Mouse (Mus musculus): ENCODE measurements at regions not wholly inside any gene's neighbourhood (a gene's known extent, or its start where the extent isn't known, plus 50 kb on each side); places are given as distances from the start of the nearest gene placed in this dataset.

- H3K4me1 ChIP-seq (replicated peaks; ENCODE audit: control insufficient read depth, insufficient read depth, low read length): no peaks in the 10 kb centered on the region
- no peak overlapping the region for H3K27ac ChIP-seq (ENCODE audit: low read depth)
- no peak overlapping the region for H3K4me3 ChIP-seq (ENCODE audit: low read depth, low read length)
- no peak for DNase-seq (ENCODE audit: low spot score)
- H3K9me3 ChIP-seq (ENCODE audit: control insufficient read depth, low read length): no peaks in the 10 kb centered on the region
- no peaks in the 10 kb centered on the region for H3K36me3 ChIP-seq (ENCODE audit: control insufficient read depth, insufficient read depth, low read length)
- H3K27me3 ChIP-seq (replicated peaks; ENCODE audit: control insufficient read depth, insufficient read depth, low read length): no peaks in the 10 kb centered on the region
- 12% methylated on average over 3 of the region's 3 CpGs for WGBS
- no peak for ATAC-seq (replicated peaks; ENCODE audit: low FRiP score, low TSS enrichment, low read depth)
- H3K9ac ChIP-seq (ENCODE audit: low read length): no peak overlapping the region
- no peak overlapping the region for H3K4me2 ChIP-seq (ENCODE audit: low read length)
Observed at GRCm38 (mm10) chr10:24357636-24358035, 134.3 kb downstream of the Moxd1 start.

GRCm38 (mm10) chr10:24361424-24361823 is 138.1 kb downstream of the Moxd1 start:
- no peak overlapping the region for H3K4me2 ChIP-seq (ENCODE audit: low read length)
- 0 out of 2 replicates have a peak, but pooled peaks cover 5% of the 10 kb centered on the region for H3K4me1 ChIP-seq (replicated peaks; ENCODE audit: control insufficient read depth, insufficient read depth, low read length)
- no peak overlapping the region for H3K27ac ChIP-seq (ENCODE audit: low read depth)
- no peaks in the 10 kb centered on the region for H3K27me3 ChIP-seq (replicated peaks; ENCODE audit: control insufficient read depth, insufficient read depth, low read length)
- ATAC-seq (replicated peaks; ENCODE audit: low FRiP score, low TSS enrichment, low read depth) (no peak), DNase-seq (ENCODE audit: low spot score) (no peak)
- H3K4me3 ChIP-seq (ENCODE audit: low read depth, low read length): no peak overlapping the region
- no peaks in the 10 kb centered on the region for H3K36me3 ChIP-seq (ENCODE audit: control insufficient read depth, insufficient read depth, low read length)
- H3K9ac ChIP-seq (ENCODE audit: low read length): no peak overlapping the region
- 77% methylated on average over 3 of the region's 3 CpGs for WGBS
- H3K9me3 ChIP-seq (ENCODE audit: control insufficient read depth, low read length): no peaks in the 10 kb centered on the region

GRCm38 (mm10) chr10:24365369-24365768 is 142.1 kb downstream of the Moxd1 start:
- Histone ChIP-seq H3K27me3 (replicated peaks; ENCODE audit: control insufficient read depth, insufficient read depth, low read length) (no peaks in the 10 kb centered on the region), H3K9me3 (ENCODE audit: control insufficient read depth, low read length) (no peaks in the 10 kb centered on the region), H3K4me3 (ENCODE audit: low read depth, low read length) (no peak overlapping the region), H3K4me2 (ENCODE audit: low read length) (no peak overlapping the region), H3K27ac (ENCODE audit: low read depth) (no peak overlapping the region), H3K4me1 (replicated peaks; ENCODE audit: control insufficient read depth, insufficient read depth, low read length) (0 out of 2 replicates have a peak, but pooled peaks cover 5% of the 10 kb centered on the region), H3K36me3 (ENCODE audit: control insufficient read depth, insufficient read depth, low read length) (no peaks in the 10 kb centered on the region), H3K9ac (ENCODE audit: low read length) (no peak overlapping the region)
- no peak for DNase-seq (ENCODE audit: low spot score)
- WGBS: 76% methylated on average over 5 of the region's 5 CpGs
- ATAC-seq (replicated peaks; ENCODE audit: low FRiP score, low TSS enrichment, low read depth): no peak

- Histone ChIP-seq H3K36me3 (ENCODE audit: control insufficient read depth, insufficient read depth, low read length) (no peaks in the 10 kb centered on the region), H3K9me3 (ENCODE audit: control insufficient read depth, low read length) (no peaks in the 10 kb centered on the region), H3K4me3 (ENCODE audit: low read depth, low read length) (no peak overlapping the region), H3K9ac (ENCODE audit: low read length) (no peak overlapping the region), H3K4me1 (replicated peaks; ENCODE audit: control insufficient read depth, insufficient read depth, low read length) (0 out of 2 replicates have a peak, but pooled peaks cover 5% of the 10 kb centered on the region), H3K27me3 (replicated peaks; ENCODE audit: control insufficient read depth, insufficient read depth, low read length) (no peaks in the 10 kb centered on the region), H3K27ac (ENCODE audit: low read depth) (no peak overlapping the region), H3K4me2 (ENCODE audit: low read length) (no peak overlapping the region)
- 82% methylated on average over 5 of the region's 5 CpGs for WGBS
- DNase-seq (ENCODE audit: low spot score) (no peak), ATAC-seq (replicated peaks; ENCODE audit: low FRiP score, low TSS enrichment, low read depth) (no peak)
Observed at GRCm38 (mm10) chr10:24367010-24367409, 143.7 kb downstream of the Moxd1 start.

- H3K9me3 ChIP-seq (ENCODE audit: control insufficient read depth, low read length): no peaks in the 10 kb centered on the region
- H3K4me1 ChIP-seq (replicated peaks; ENCODE audit: control insufficient read depth, insufficient read depth, low read length): no peaks in the 10 kb centered on the region
- no peak overlapping the region for H3K4me3 ChIP-seq (ENCODE audit: low read depth, low read length)
- H3K36me3 ChIP-seq (ENCODE audit: control insufficient read depth, insufficient read depth, low read length): no peaks in the 10 kb centered on the region
- H3K27ac ChIP-seq (ENCODE audit: low read depth): 0 out of 2 replicates have a peak overlapping the region, but pooled peaks have one; percentile 6
- H3K27me3 ChIP-seq (replicated peaks; ENCODE audit: control insufficient read depth, insufficient read depth, low read length): no peaks in the 10 kb centered on the region
- H3K4me2 ChIP-seq (ENCODE audit: low read length): no peak overlapping the region
- ATAC-seq (replicated peaks; ENCODE audit: low FRiP score, low TSS enrichment, low read depth): no peak
- 48% methylated on average over 6 of the region's 6 CpGs for WGBS
- no peak for DNase-seq (ENCODE audit: low spot score)
- no peak overlapping the region for H3K9ac ChIP-seq (ENCODE audit: low read length)
Observed at GRCm38 (mm10) chr10:24373957-24374356, 150.6 kb downstream of the Moxd1 start.

GRCm38 (mm10) chr10:24379291-24379690 is 156.0 kb downstream of the Moxd1 start:
- Histone ChIP-seq H3K36me3 (ENCODE audit: control insufficient read depth, insufficient read depth, low read length) (no peaks in the 10 kb centered on the region), H3K4me3 (ENCODE audit: low read depth, low read length) (no peak overlapping the region), H3K4me2 (ENCODE audit: low read length) (no peak overlapping the region), H3K27ac (ENCODE audit: low read depth) (no peak overlapping the region), H3K9ac (ENCODE audit: low read length) (no peak overlapping the region), H3K4me1 (replicated peaks; ENCODE audit: control insufficient read depth, insufficient read depth, low read length) (0 out of 2 replicates have a peak, but pooled peaks cover 7% of the 10 kb centered on the region), H3K27me3 (replicated peaks; ENCODE audit: control insufficient read depth, insufficient read depth, low read length) (no peaks in the 10 kb centered on the region), H3K9me3 (ENCODE audit: control insufficient read depth, low read length) (no peaks in the 10 kb centered on the region)
- DNase-seq (ENCODE audit: low spot score): no peak
- 76% methylated on average over 5 of the region's 5 CpGs for WGBS
- no peak for ATAC-seq (replicated peaks; ENCODE audit: low FRiP score, low TSS enrichment, low read depth)

- Histone ChIP-seq H3K27ac (ENCODE audit: low read depth) (peak overlapping the region; percentile 34; the same call in 1 of the 2 replicates), H3K9me3 (ENCODE audit: control insufficient read depth, low read length) (no peaks in the 10 kb centered on the region), H3K27me3 (replicated peaks; ENCODE audit: control insufficient read depth, insufficient read depth, low read length) (no peaks in the 10 kb centered on the region), H3K36me3 (ENCODE audit: control insufficient read depth, insufficient read depth, low read length) (no peaks in the 10 kb centered on the region), H3K4me3 (ENCODE audit: low read depth, low read length) (no peak overlapping the region), H3K4me1 (replicated peaks; ENCODE audit: control insufficient read depth, insufficient read depth, low read length) (0 out of 2 replicates have a peak, but pooled peaks cover 7% of the 10 kb centered on the region), H3K9ac (ENCODE audit: low read length) (no peak overlapping the region), H3K4me2 (ENCODE audit: low read length) (no peak overlapping the region)
- DNase-seq (ENCODE audit: low spot score): no peak
- WGBS: 35% methylated on average over 4 of the region's 4 CpGs
- 0 out of 2 replicates have a peak, but pooled peaks have one; percentile 32 for ATAC-seq (replicated peaks; ENCODE audit: low FRiP score, low TSS enrichment, low read depth)
Observed at GRCm38 (mm10) chr10:24380478-24381273, 157.4 kb downstream of the Moxd1 start.

- Histone ChIP-seq H3K4me2 (ENCODE audit: low read length) (no peak overlapping the region), H3K9me3 (ENCODE audit: control insufficient read depth, low read length) (no peaks in the 10 kb centered on the region), H3K4me3 (ENCODE audit: low read depth, low read length) (no peak overlapping the region), H3K27me3 (replicated peaks; ENCODE audit: control insufficient read depth, insufficient read depth, low read length) (no peaks in the 10 kb centered on the region), H3K9ac (ENCODE audit: low read length) (no peak overlapping the region), H3K27ac (ENCODE audit: low read depth) (no peak overlapping the region), H3K4me1 (replicated peaks; ENCODE audit: control insufficient read depth, insufficient read depth, low read length) (0 out of 2 replicates have a peak, but pooled peaks cover 7% of the 10 kb centered on the region), H3K36me3 (ENCODE audit: control insufficient read depth, insufficient read depth, low read length) (no peaks in the 10 kb centered on the region)
- WGBS: 38% methylated on average over 4 of the region's 4 CpGs
- no peak for ATAC-seq (replicated peaks; ENCODE audit: low FRiP score, low TSS enrichment, low read depth)
- DNase-seq (ENCODE audit: low spot score): no peak
Observed at GRCm38 (mm10) chr10:24381917-24382316, 158.6 kb downstream of the Moxd1 start.

GRCm38 (mm10) chr10:24384061-24384460 is 160.7 kb downstream of the Moxd1 start:
- Histone ChIP-seq H3K4me3 (ENCODE audit: low read depth, low read length) (no peak overlapping the region), H3K27ac (ENCODE audit: low read depth) (no peak overlapping the region), H3K4me1 (replicated peaks; ENCODE audit: control insufficient read depth, insufficient read depth, low read length) (0 out of 2 replicates have a peak, but pooled peaks cover 14% of the 10 kb centered on the region), H3K4me2 (ENCODE audit: low read length) (no peak overlapping the region), H3K9me3 (ENCODE audit: control insufficient read depth, low read length) (no peaks in the 10 kb centered on the region), H3K9ac (ENCODE audit: low read length) (no peak overlapping the region), H3K36me3 (ENCODE audit: control insufficient read depth, insufficient read depth, low read length) (no peaks in the 10 kb centered on the region), H3K27me3 (replicated peaks; ENCODE audit: control insufficient read depth, insufficient read depth, low read length) (no peaks in the 10 kb centered on the region)
- no peak for DNase-seq (ENCODE audit: low spot score)
- 85% methylated on average over 2 of the region's 2 CpGs for WGBS
- no peak for ATAC-seq (replicated peaks; ENCODE audit: low FRiP score, low TSS enrichment, low read depth)
